Mouse (Mus musculus): ENCODE measurements around the gene Fggy.

GRCm38 (mm10) chr4:95663596-95663995 is 106.3 kb downstream of the Fggy start:
- TF ChIP-seq TAL1 (IDR thresholded peaks at IDR 0.05; ENCODE audit: low read length) (no peak), GATA1 (IDR thresholded peaks at IDR 0.05; ENCODE audit: low read length) (no peak)

All from erythroblast, embryonic 14.5 days (primary cell).